Mouse (Mus musculus) heart, postnatal 0 days (tissue): Measurements from ENCODE around the gene Wfdc15a. TPM values are rescaled to one million over a fixed set of nuclear protein-coding genes. Genes with fewer than 3 reads are reported as not detected.

Source experiments
- ATAC-seq: fragments of 200-750 bp; cut with Nextera tagmentation; 2 replicates; pipeline ENCODE4 v1.8.0; 2017; ENCODE audit warnings: low read depth, moderate number of reproducible peaks, moderate library complexity; ENCODE audit not compliant: insufficient read depth
- DNase-seq: peaks from one replicate; pipeline ENCODE4 v3.0.0-alpha.2; 2016; ENCODE audit warnings: low spot score
- H3K27ac ChIP-seq: fragments of 300-500 bp; sonication (generic); 2 replicates; pipeline ENCODE4 v1.5.1; 2014; ENCODE audit warnings: low read depth, mild to moderate bottlenecking
- H3K27me3 ChIP-seq: fragments of 300-500 bp; sonication (generic); 2 replicates; pipeline ENCODE4 v1.6.1; 2014; ENCODE audit warnings: low read length, mixed read lengths; ENCODE audit not compliant: control insufficient read depth, insufficient read depth
- H3K36me3 ChIP-seq: fragments of 300-500 bp; sonication (generic); replicated peaks from 2 replicates; pipeline ENCODE4 v1.6.1; 2014; ENCODE audit warnings: low read length, mixed read lengths; ENCODE audit not compliant: control insufficient read depth, insufficient read depth
- H3K4me1 ChIP-seq: fragments of 300-500 bp; sonication (generic); 2 replicates; pipeline ENCODE4 v1.6.1; 2014; ENCODE audit warnings: antibody characterized with exemption; ENCODE audit not compliant: control insufficient read depth, insufficient read depth
- H3K4me2 ChIP-seq: fragments of 300-500 bp; sonication (generic); 2 replicates; pipeline ENCODE4 v1.6.1; 2014; ENCODE audit warnings: low read depth, mild to moderate bottlenecking, low read length, moderate library complexity
- H3K4me3 ChIP-seq: fragments of 300-500 bp; sonication (generic); 2 replicates; pipeline ENCODE4 v1.5.1; 2014; ENCODE audit warnings: low read depth, low read length
- H3K9ac ChIP-seq: fragments of 300-500 bp; sonication (generic); replicated peaks from 2 replicates; pipeline ENCODE4 v1.6.1; 2014; ENCODE audit warnings: low read depth, low read length, mixed read lengths
- H3K9me3 ChIP-seq: fragments of 300-500 bp; sonication (generic); replicated peaks from 2 replicates; pipeline ENCODE4 v1.6.1; 2016; ENCODE audit warnings: low read length; ENCODE audit not compliant: control insufficient read depth
- CTCF ChIP-seq: IDR thresholded peaks from 2 replicates; pipeline ENCODE4 v1.5.1; 2016; ENCODE audit warnings: antibody characterized with exemption, control low read depth, low read depth
- EP300 ChIP-seq: IDR thresholded peaks from 2 replicates; pipeline ENCODE4 v1.6.1; 2016; ENCODE audit warnings: antibody characterized with exemption, low read depth
- WGBS: fragments of 180-500 bp; shearing (Covaris S2); extraction: QIAGEN DNeasy Blood & Tissue Kit; methylation state at CpG from one replicate; pipeline ENCODE4 v1.1.7; 2014; 5-methylcytosine and 5-hydroxymethylcytosine counted together
- polyA plus RNA-seq: library from polyadenylated mRNA; unstranded; fragments of >200 nt; fragmentation: Nextera tagmentation; extraction: Ambion mirVana; gene quantifications from 2 replicates; pipeline ENCODE4 v1.2.1, GENCODE M21; 2015
- total RNA-seq: library from RNA; depleted of rRNA; stranded (reverse); fragments of >200 nt; gene quantifications from 2 replicates; pipeline ENCODE4 v1.2.3, GENCODE M21; 2014; ENCODE audit warnings: low replicate concordance; rRNA removed

The Wfdc15a gene
- not detected in 2 replicates for total RNA-seq
- not detected in 2 replicates for polyA plus RNA-seq

DNA sequence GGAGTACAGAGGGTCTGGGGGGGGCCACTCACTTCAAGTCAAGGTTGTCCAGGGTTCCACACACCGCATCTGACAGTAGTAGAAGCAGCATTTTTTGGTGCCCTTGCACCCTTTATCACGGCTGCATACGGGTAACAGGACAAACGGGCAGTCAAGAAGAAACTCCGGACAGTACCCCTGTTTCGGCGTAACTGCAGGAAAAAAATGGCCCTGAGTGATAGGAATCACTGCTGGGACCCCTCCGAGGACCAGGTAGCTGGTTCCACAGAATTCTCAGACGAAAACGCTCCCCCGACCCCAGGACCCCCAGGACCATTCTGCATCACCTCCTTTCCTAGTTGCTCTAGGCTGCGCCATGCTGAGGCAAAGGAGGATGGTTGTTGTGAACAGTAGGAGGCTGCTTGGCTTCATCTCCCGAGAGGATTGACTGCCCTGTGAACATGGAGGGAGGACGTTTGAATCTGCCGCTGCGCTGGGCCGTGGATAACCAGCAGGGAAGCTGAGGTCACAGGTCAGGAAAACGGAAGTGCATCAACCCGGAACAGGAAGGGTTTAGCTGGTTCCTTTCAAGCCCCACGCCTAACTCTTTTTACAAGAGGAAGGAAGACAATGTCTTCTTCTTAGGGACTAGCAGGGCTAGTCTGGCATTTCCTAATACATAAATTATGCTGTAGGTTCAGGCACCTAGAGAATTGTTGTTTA is at the start of gene Wfdc15a:
Wfdc15a (minus strand) TSS at position 505 of the 702 bp plus-strand sequence.
- H3K27ac ChIP-seq, result no peak within 1 kb of the TSS
- H3K4me2 ChIP-seq, result no peak within 1 kb of the TSS
- no peaks in the 10 kb centered on the region for H3K9me3 ChIP-seq
- no peaks in the 10 kb centered on the region for H3K36me3 ChIP-seq
- no peak within 1 kb of the TSS for H3K4me3 ChIP-seq
- no peaks in the 10 kb centered on the region for H3K27me3 ChIP-seq
- H3K9ac ChIP-seq, result no peak within 1 kb of the TSS
- DNase-seq (no peak), ATAC-seq (no peak)
- no peaks in the 10 kb centered on the region for H3K4me1 ChIP-seq
- WGBS, result 72% methylated on average over 20 of the region's 20 CpGs
- TF ChIP-seq EP300 (no peak), CTCF (no peak)

DNA sequence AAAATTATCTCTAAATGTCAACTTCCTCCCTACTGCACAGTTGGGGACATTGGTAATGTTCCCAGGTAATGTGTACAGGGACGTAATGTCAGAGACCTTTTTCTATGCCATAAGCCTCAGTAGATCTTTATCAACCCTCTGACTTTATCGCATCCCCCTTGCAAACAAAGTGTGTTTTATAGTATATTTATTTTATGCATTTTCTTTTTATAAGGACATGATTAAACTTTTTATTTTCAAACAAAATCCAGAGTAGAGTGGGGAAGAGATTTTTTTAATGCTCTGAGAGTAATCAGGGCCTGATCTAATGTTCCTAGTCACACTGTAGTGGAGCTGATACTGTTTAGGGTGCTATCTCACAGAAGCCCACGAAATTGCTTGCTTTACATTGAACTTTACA is 38.4 kb upstream of the Wfdc15a start, which contains the start of gene Svs2:
Svs2 (minus strand) TSS at position 101 of the 400 bp plus-strand sequence.
- Histone ChIP-seq H3K9ac (no peak within 1 kb of the TSS), H3K4me2 (no peak within 1 kb of the TSS), H3K27ac (no peak within 1 kb of the TSS), H3K27me3 (no peaks in the 10 kb centered on the region), H3K4me3 (no peak within 1 kb of the TSS), H3K9me3 (no peaks in the 10 kb centered on the region), H3K36me3 (no peaks in the 10 kb centered on the region), H3K4me1 (peaks cover 17% of the 10 kb centered on the region; the same call in 1 of the 2 replicates)
- WGBS, result 76% methylated on average over 3 of the region's 3 CpGs
- no peak for ATAC-seq
- no peak for DNase-seq
- TF ChIP-seq CTCF (no peak), EP300 (no peak)

DNA sequence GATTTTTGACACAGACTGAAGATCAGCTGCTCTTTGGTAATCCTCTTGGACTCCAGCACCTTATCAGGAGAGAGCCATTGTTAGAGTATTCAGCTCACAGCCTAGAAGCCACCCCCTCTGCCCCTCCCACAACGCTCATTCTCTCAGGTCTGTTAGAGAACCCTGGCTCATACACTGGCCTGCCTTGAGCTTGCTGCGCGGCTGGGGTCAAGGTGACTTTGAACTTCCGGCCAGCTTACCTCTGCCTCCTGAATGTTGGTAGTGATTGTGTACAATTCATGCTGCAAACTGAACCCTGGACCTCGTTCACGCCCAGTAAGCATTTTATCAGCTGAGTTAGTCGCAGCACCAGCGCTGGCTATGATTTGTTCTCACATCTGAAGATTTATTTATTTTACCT is 32.7 kb upstream of the Wfdc15a start:
- ATAC-seq (no peak), DNase-seq (no peak)
- no peaks in the 10 kb centered on the region for H3K9me3 ChIP-seq
- TF ChIP-seq EP300 (no peak), CTCF (no peak)
- WGBS, result 75% methylated on average over 8 of the region's 8 CpGs
- no peaks in the 10 kb centered on the region for H3K4me1 ChIP-seq
- no peak overlapping the region for H3K9ac ChIP-seq
- H3K4me2 ChIP-seq, result no peak overlapping the region
- no peak overlapping the region for H3K27ac ChIP-seq
- H3K36me3 ChIP-seq, result no peaks in the 10 kb centered on the region
- H3K4me3 ChIP-seq, result no peak overlapping the region
- no peaks in the 10 kb centered on the region for H3K27me3 ChIP-seq

DNA sequence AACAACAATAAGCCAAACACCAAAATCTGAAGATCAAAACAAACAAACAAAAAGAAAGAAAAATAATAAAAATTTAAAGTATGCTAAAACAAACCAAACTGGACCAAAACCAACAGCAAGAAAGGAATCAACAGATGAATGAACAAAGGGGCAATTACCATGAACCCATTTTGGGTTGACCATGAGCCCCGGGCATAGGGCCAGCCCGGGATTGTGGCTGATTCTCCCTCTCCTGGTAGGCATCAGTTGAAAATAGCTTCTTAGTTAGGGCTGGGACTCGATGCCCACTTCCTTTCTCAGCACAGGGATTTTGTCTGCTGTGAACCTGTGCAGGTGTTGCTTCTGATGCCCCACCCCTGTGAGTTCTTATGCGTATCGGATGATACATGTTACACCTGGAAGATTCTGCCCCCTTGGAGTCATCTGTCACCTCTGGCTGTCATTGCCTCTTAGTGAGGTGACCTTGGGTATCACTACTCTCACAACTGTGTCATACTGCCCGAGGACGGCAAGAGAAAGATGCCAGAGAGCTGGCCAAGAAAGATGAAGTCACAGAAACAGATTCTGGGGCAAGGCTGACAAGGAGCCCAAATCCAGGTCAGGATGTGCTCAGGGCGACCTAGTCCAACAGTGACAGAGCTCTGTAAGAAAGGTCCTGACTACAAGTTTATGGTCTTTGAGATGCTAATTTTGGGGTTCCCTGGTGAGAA is 28.6 kb upstream of the Wfdc15a start:
- Histone ChIP-seq H3K4me2 (no peak overlapping the region), H3K9ac (no peak overlapping the region), H3K4me3 (no peak overlapping the region), H3K9me3 (no peaks in the 10 kb centered on the region), H3K27me3 (no peaks in the 10 kb centered on the region), H3K36me3 (no peaks in the 10 kb centered on the region), H3K4me1 (no peaks in the 10 kb centered on the region), H3K27ac (no peak overlapping the region)
- WGBS, result 68% methylated on average over 8 of the region's 8 CpGs
- no peak for TF ChIP-seq EP300
- TF ChIP-seq CTCF, result no peak
- ATAC-seq (no peak), DNase-seq (no peak)

DNA sequence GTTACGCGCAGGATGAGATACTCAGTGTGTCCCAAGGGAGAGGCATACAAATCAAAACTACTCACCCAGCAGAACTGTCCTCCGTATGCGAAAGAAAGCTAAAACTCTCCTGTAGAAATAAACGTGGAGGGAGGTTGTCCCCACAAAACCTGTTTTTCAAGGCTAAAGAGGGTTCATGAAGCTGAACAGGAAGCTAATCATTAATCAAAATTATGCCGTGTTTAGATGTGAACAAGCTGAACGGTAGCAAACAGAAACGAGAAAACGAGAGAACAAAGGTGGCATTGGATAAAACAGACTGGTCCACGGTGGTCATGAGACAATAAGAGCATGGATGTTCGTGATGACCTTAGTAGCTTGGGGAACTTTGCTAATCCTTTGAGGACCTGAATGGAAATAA is 21.6 kb upstream of the Wfdc15a start, which contains the start of gene Wfdc15b:
Wfdc15b (minus strand) TSS at position 139 of the 400 bp plus-strand sequence.
- Histone ChIP-seq H3K27me3 (no peaks in the 10 kb centered on the region), H3K27ac (no peak within 1 kb of the TSS), H3K4me3 (no peak within 1 kb of the TSS), H3K9me3 (no peaks in the 10 kb centered on the region), H3K4me1 (no peaks in the 10 kb centered on the region), H3K4me2 (no peak within 1 kb of the TSS), H3K36me3 (no peaks in the 10 kb centered on the region), H3K9ac (no peak within 1 kb of the TSS)
- WGBS, result 76% methylated on average over 11 of the region's 11 CpGs
- no peak for TF ChIP-seq CTCF
- no peak for TF ChIP-seq EP300
- no peak for DNase-seq
- ATAC-seq, result no peak
